Mouse (Mus musculus) thymus, postnatal 0 days (tissue): ENCODE results near the gene Fam213b. TPM values are rescaled to one million over a fixed set of nuclear protein-coding genes. Genes with fewer than 3 reads are reported as not detected.

Experiments used
- DNase-seq: peaks from one replicate; pipeline ENCODE4 v3.0.0-alpha.2; 2015; ENCODE audit warnings: low spot score
- polyA plus RNA-seq: library from polyadenylated mRNA; unstranded; fragments of >200 nt; fragmentation: Nextera tagmentation; extraction: Ambion mirVana; gene quantifications from 2 replicates; pipeline ENCODE4 v1.2.1, GENCODE M21; 2015

The Fam213b gene
- polyA plus RNA-seq, 1 experiment from 2014 or later: 229 TPM

GRCm38 (mm10) chr4:154882014-154882659, 16.8 kb downstream of the Fam213b start:
- no peak for DNase-seq

GRCm38 (mm10) chr4:154880730-154881129, 18.2 kb downstream of the Fam213b start:
- DNase-seq: no peak

- peak; percentile 94 for DNase-seq
Observed at GRCm38 (mm10) chr4:154877864-154878548, 20.9 kb downstream of the Fam213b start.

- no peak for DNase-seq
Observed at GRCm38 (mm10) chr4:154873186-154873585, 25.7 kb downstream of the Fam213b start.

- DNase-seq: peak; percentile 12
Observed at GRCm38 (mm10) chr4:154871757-154872251, 27.1 kb downstream of the Fam213b start.

- no peak for DNase-seq
Observed at GRCm38 (mm10) chr4:154870721-154871120, 28.2 kb downstream of the Fam213b start.

GRCm38 (mm10) chr4:154869440-154869839, 29.5 kb downstream of the Fam213b start, which contains the start of gene Mmel1:
Mmel1 (plus strand) TSS chr4:154869585.
- DNase-seq: no peak

GRCm38 (mm10) chr4:154867257-154867656, 31.7 kb downstream of the Fam213b start:
- DNase-seq: no peak

GRCm38 (mm10) chr4:154866391-154866790, 32.5 kb downstream of the Fam213b start:
- DNase-seq: no peak

- no peak for DNase-seq
Observed at GRCm38 (mm10) chr4:154864961-154865760, 33.8 kb downstream of the Fam213b start.

GRCm38 (mm10) chr4:154864271-154864771, 34.6 kb downstream of the Fam213b start:
- DNase-seq: peak; percentile 91

- DNase-seq: no peak
Observed at GRCm38 (mm10) chr4:154863436-154863935, 35.4 kb downstream of the Fam213b start.

- no peak for DNase-seq
Observed at GRCm38 (mm10) chr4:154861967-154862366, 37.0 kb downstream of the Fam213b start.

- DNase-seq: no peak
Observed at GRCm38 (mm10) chr4:154858601-154859000, 40.3 kb downstream of the Fam213b start.

GRCm38 (mm10) chr4:154857366-154858240, 41.3 kb downstream of the Fam213b start:
- DNase-seq: no peak

GRCm38 (mm10) chr4:154856882-154857281, 42.1 kb downstream of the Fam213b start:
- DNase-seq: no peak

GRCm38 (mm10) chr4:154856480-154856837, 42.5 kb downstream of the Fam213b start:
- DNase-seq: no peak

GRCm38 (mm10) chr4:154855721-154856479, 43.0 kb downstream of the Fam213b start:
- DNase-seq: peak; percentile 45

GRCm38 (mm10) chr4:154854676-154855345, 44.1 kb downstream of the Fam213b start:
- no peak for DNase-seq
